Mouse (Mus musculus): ENCODE data around the gene Plscr1.

The Plscr1 gene

DNA sequence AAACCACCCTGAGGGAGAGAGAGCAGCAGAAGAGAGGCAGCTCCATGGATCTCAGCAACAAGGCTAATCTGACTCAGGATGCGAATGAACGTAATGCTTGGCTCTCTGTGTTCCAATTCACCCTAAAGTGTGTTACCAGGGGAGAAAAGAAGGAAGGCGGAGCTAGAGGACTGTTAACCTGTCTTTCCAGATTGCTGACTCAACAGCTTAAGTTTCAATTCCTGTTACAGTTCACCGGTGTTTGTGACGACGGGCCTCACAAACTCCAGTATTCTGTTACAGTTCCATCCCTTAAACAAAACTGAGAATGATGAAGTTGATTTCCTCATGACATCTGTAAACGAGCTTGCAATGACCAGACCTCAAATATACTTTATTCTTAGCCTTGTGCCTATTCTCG, 55.5 kb downstream of the Plscr1 start:
- in situ Hi-C loops (cut with MboI): no loop called here

DNA sequence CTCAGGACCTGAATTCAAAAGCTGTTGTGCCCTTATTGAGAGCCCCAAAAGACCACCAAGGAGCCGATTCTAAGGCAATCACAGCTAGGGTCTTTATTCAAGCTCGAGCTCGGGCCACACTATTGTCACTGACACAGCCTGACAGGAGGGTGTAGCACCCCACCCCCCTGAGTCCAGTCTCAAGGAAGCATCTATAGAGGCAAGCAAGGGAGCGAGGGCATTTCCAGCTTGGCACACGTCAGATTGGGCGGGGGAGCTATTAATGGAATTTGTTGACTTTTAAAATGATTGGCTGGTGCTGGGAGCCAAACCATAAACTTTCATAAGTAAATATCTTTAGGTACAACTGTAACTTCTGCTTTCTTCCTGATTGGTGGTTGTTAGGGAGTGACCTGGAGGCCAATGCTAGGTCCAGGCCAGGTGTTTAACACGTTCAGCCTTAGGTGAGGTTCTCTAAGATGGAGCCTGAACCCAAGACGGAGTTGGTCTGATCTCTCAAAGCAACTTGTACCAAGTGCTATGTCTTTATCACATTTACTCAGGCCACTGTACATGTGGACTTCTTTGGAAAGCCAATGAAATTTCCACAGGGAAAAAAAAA, 56.2 kb downstream of the Plscr1 start:
- in situ Hi-C loops (cut with MboI): no loop called here

DNA sequence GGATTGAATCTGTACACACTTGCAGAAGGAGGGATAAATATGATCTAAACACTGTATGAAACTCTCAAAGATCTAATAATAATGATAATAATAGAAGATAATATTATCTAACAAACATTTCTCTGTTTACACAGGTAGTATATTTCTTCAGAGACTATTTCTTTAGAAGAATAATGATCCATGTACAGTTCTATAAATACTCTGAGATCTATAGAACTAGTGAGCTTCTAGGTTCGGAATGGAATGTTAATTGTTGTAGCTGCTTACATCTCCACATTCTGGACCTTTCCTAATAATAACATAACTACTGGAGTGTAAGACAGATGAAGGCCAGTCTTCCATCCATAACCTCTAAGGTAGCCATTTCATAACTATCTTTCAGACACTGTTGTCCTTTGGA, 59.5 kb downstream of the Plscr1 start, which contains the start of gene 1700057G04Rik:
Gene 1700057G04Rik, plus strand, starts transcription at position 301 of the 400 bp plus-strand sequence.
- in situ Hi-C loops (cut with MboI): no loop called here

DNA sequence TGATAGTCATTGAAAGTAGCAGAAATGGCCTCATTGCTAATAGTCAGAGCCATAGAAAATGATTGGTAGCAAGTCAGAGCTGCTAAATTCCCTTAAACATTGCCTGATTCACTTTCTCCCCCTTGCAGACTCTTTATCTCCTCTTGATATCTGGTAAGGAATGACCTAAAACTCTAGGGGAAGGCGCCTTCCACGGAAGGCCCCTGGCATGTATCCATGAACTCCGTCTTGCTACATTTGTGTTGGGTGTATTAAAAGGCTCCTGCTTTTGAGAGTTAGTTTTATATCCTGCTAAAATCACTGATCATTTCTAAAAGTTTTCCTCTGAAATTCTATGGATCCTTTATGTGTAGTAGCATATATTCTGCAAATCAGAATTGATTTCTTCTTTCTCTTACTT, 67.2 kb downstream of the Plscr1 start:
- in situ Hi-C loops (cut with MboI): no loop called here

Measured in mature B cell (primary cell).